Mouse (Mus musculus) myocyte (in vitro differentiated cells): ENCODE results near the gene Erlin1.

Source experiments
- MAX ChIP-seq: IDR thresholded peaks from one replicate; pipeline ENCODE4 v1.6.1; 2011; ENCODE audit warnings: low read depth, mild to moderate bottlenecking, control low read depth
- MYOD1 ChIP-seq, 3 experiments: IDR thresholded peaks; one replicate each; pipeline ENCODE4 v1.6.1; 2011; ENCODE audit warnings: control low read depth in 2 of 3, low read depth in 2 of 3, mild to moderate bottlenecking in 2 of 3, moderate library complexity in 1 of 3; ENCODE audit not compliant: insufficient read length in 2 of 3, control insufficient read depth in 1 of 3
- MYOG ChIP-seq, 3 experiments: IDR thresholded peaks; one replicate each; pipeline ENCODE4 v1.6.1; 2011; ENCODE audit warnings: control low read depth in 2 of 3, low read depth in 2 of 3, mild to moderate bottlenecking in 2 of 3; ENCODE audit not compliant: insufficient read length in 2 of 3, control insufficient read depth in 1 of 3, insufficient read depth in 1 of 3
- POLR2A ChIP-seq: IDR thresholded peaks from one replicate; pipeline ENCODE4 v1.6.1; 2011; ENCODE audit warnings: low read depth, mild to moderate bottlenecking, control low read depth, moderate library complexity; ENCODE audit not compliant: insufficient read length
- POLR2AphosphoS2 ChIP-seq: IDR thresholded peaks from one replicate; pipeline ENCODE4 v1.6.1; 2011; ENCODE audit warnings: low read depth, control low read depth; ENCODE audit not compliant: insufficient read length
- TCF12 ChIP-seq: IDR thresholded peaks from one replicate; pipeline ENCODE4 v1.6.1; 2011; ENCODE audit warnings: mild to moderate bottlenecking, control low read depth; ENCODE audit not compliant: poor library complexity, insufficient read depth, severe bottlenecking
- USF1 ChIP-seq: IDR thresholded peaks from one replicate; pipeline ENCODE4 v1.6.1; 2011; ENCODE audit warnings: low read depth, mild to moderate bottlenecking, control low read depth, moderate library complexity

DNA sequence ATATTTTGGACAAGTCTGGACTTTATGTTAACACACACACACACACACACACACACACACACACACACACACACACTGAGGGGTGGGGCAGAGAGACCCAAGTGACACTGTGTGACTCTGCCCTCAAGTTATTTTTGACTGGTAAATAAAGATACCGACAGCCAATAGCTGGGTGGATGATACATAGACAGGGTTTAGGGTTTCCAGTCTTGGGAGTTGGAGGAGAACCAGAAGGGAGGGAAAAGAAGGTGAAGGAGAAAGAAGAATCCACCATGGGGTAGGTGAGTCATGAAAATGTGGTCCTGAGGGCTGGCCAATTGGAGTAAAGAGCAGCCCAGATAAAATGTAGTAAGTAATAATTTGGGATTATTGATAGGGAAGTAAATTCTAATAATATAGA lies 69.5 kb downstream of the Erlin1 start:
- no peak for TF ChIP-seq POLR2AphosphoS2
- no peak for TF ChIP-seq POLR2A
- TF ChIP-seq USF1, result no peak
- TF ChIP-seq MYOG (IDR thresholded peaks at IDR 0.05; ENCODE audit: control insufficient read depth in 1 of 3, insufficient read depth in 1 of 3, insufficient read length in 2 of 3, low read depth in 2 of 3), result no peak
- TF ChIP-seq MAX, result no peak
- no peak for TF ChIP-seq MYOD1 (IDR thresholded peaks at IDR 0.05; ENCODE audit: control insufficient read depth in 1 of 3, insufficient read length in 2 of 3, low read depth in 2 of 3)
- no peak for TF ChIP-seq TCF12
